ENCODE assay signal across 11 mouse cellular contexts in genomic region chr7:79278432-79278831, GRCm38 (mm10). TPM values are rescaled to one million over a fixed set of nuclear protein-coding genes. Genes with fewer than 3 reads are reported as not detected.
DNase-seq lines count a peak whose midpoint lies in the region; ATAC-seq and TF ChIP-seq lines count a peak whose summit lies in the region.
"Had no signal": no experiment of that assay in that cellular context is flagged by ENCODE, and none has a peak within 500 bp of the region (broad histone marks: within the 10 kb centered on the region; RNA-seq: fewer than 3 reads in every experiment).

No protein-coding gene starts in this region.

- no peak overlapping the region for H3K4me3 ChIP-seq in heart, adult 2 months
- no peak overlapping the region for H3K4me3 ChIP-seq in midbrain, embryonic 11.5 days (ENCODE audit: low read depth, low read length)
- no peak overlapping the region for H3K4me3 ChIP-seq in midbrain, embryonic 13.5 days (replicated peaks)
- H3K4me3 ChIP-seq in forebrain, embryonic 13.5 days, result no peak overlapping the region
- no peak overlapping the region for H3K4me3 ChIP-seq in stomach, embryonic 15.5 days (replicated peaks)

- TF ChIP-seq POLR2A in heart, adult 2 months (IDR thresholded peaks at IDR 0.05; ENCODE audit: insufficient read depth, low read depth, low read length), result no peak

- peaks cover 15% of the 10 kb centered on the region for H3K4me1 ChIP-seq in heart, adult 2 months (ENCODE audit: control insufficient read depth, insufficient read depth, low read length)
- peaks cover 24% of the 10 kb centered on the region for H3K4me1 ChIP-seq in midbrain, embryonic 11.5 days (ENCODE audit: control insufficient read depth, insufficient read depth, low read length)
- peaks cover 77% of the 10 kb centered on the region for H3K4me1 ChIP-seq in midbrain, embryonic 13.5 days (replicated peaks)
- peaks cover 72% of the 10 kb centered on the region for H3K4me1 ChIP-seq in forebrain, embryonic 13.5 days
- peaks cover 42% of the 10 kb centered on the region for H3K4me1 ChIP-seq in stomach, embryonic 15.5 days

- no peak for ATAC-seq in midbrain, embryonic 11.5 days (ENCODE audit: low FRiP score)
- ATAC-seq in midbrain, embryonic 13.5 days, result no peak
- ATAC-seq in forebrain, embryonic 13.5 days, result 0 out of 2 replicates have a peak, but pooled peaks have one; percentile 28
- ATAC-seq in stomach, embryonic 15.5 days (ENCODE audit: insufficient read depth, low FRiP score, low read depth), result no peak
- ATAC-seq in granulocyte monocyte progenitor cell, adult 5-6 weeks (replicated peaks; ENCODE audit: poor library complexity, severe bottlenecking), result no peak

- no peaks in the 10 kb centered on the region for H3K9me3 ChIP-seq in midbrain, embryonic 11.5 days (ENCODE audit: control insufficient read depth, low read length)
- no peaks in the 10 kb centered on the region for H3K9me3 ChIP-seq in midbrain, embryonic 13.5 days
- H3K9me3 ChIP-seq in forebrain, embryonic 13.5 days (replicated peaks), result no peaks in the 10 kb centered on the region
- H3K9me3 ChIP-seq in stomach, embryonic 15.5 days, result no peaks in the 10 kb centered on the region

- TF ChIP-seq CTCF in heart, adult 2 months (IDR thresholded peaks at IDR 0.05), result no peak

- H3K27ac ChIP-seq in heart, adult 2 months, result no peak overlapping the region
- no peak overlapping the region for H3K27ac ChIP-seq in midbrain, embryonic 11.5 days (ENCODE audit: low read depth, low read length)
- no peak overlapping the region for H3K27ac ChIP-seq in midbrain, embryonic 13.5 days
- peak overlapping the region; percentile 79 for H3K27ac ChIP-seq in forebrain, embryonic 13.5 days
- H3K27ac ChIP-seq in stomach, embryonic 15.5 days, result peak overlapping the region; percentile 52; the same call in 1 of the 2 replicates

- TF ChIP-seq EP300 in heart, adult 2 months (IDR thresholded peaks at IDR 0.05; ENCODE audit: insufficient read depth, low read depth, low read length), result no peak

- peaks cover 2% of the 10 kb centered on the region for H3K36me3 ChIP-seq in heart, adult 2 months (ENCODE audit: control insufficient read depth, insufficient read depth, low read length)
- H3K36me3 ChIP-seq in midbrain, embryonic 11.5 days (ENCODE audit: control insufficient read depth, insufficient read depth, low read length), result no peaks in the 10 kb centered on the region
- no peaks in the 10 kb centered on the region for H3K36me3 ChIP-seq in midbrain, embryonic 13.5 days
- no peaks in the 10 kb centered on the region for H3K36me3 ChIP-seq in forebrain, embryonic 13.5 days (ENCODE audit: poor library complexity, severe bottlenecking)
- H3K36me3 ChIP-seq in stomach, embryonic 15.5 days, result no peaks in the 10 kb centered on the region

- H3K79me2 ChIP-seq in heart, adult 2 months (replicated peaks; ENCODE audit: control insufficient read depth, insufficient read depth, low read length), result no peaks in the 10 kb centered on the region; the same call in 1 of the 2 replicates

- 91% methylated on average over 13 of the region's 13 CpGs for WGBS in heart, adult 2 months
- 86% methylated on average over 13 of the region's 13 CpGs for WGBS in midbrain, embryonic 11.5 days
- 84% methylated on average over 13 of the region's 13 CpGs for WGBS in midbrain, embryonic 13.5 days
- 57% methylated on average over 13 of the region's 13 CpGs for WGBS in forebrain, embryonic 13.5 days
- WGBS in stomach, embryonic 15.5 days, result 77% methylated on average over 13 of the region's 13 CpGs

- intact Hi-C loops in heart, adult 2 months (cut with DNase I), result loop anchor here (10.0 kb wide), 1 partner anchor 186 kb away; the partner anchor contains the start of gene Polg

- H3K4me2 ChIP-seq in midbrain, embryonic 11.5 days, result no peak overlapping the region
- H3K4me2 ChIP-seq in midbrain, embryonic 13.5 days (replicated peaks), result no peak overlapping the region
- H3K4me2 ChIP-seq in forebrain, embryonic 13.5 days, result 0 out of 2 replicates have a peak overlapping the region, but pooled peaks have one; percentile 8
- H3K4me2 ChIP-seq in stomach, embryonic 15.5 days, result no peak overlapping the region
- H3K4me2 ChIP-seq: heart, embryonic 11.5 days had no signal

- DNase-seq in heart, adult 11 months, result peak; percentile 72
- DNase-seq in heart, adult 2 months, result no peak
- DNase-seq in midbrain, embryonic 11.5 days (ENCODE audit: low spot score, missing footprints), result peak; percentile 73
- DNase-seq in spleen, postnatal 36 days (ENCODE audit: low spot score in 2 of 2), result no peak
- DNase-seq: B cell, adult 2 months; thymus, postnatal 4 days had no signal

- no peak overlapping the region for H3K9ac ChIP-seq in heart, adult 2 months (ENCODE audit: low read depth, low read length)
- no peak overlapping the region for H3K9ac ChIP-seq in midbrain, embryonic 11.5 days (ENCODE audit: low read length)
- no peak overlapping the region for H3K9ac ChIP-seq in midbrain, embryonic 13.5 days (replicated peaks)
- no peak overlapping the region for H3K9ac ChIP-seq in forebrain, embryonic 13.5 days
- H3K9ac ChIP-seq in stomach, embryonic 15.5 days, result no peak overlapping the region

- no peaks in the 10 kb centered on the region for H3K27me3 ChIP-seq in heart, adult 2 months (ENCODE audit: control insufficient read depth, insufficient read depth, low read length)
- H3K27me3 ChIP-seq in midbrain, embryonic 11.5 days (ENCODE audit: control insufficient read depth, insufficient read depth, low read length), result no peaks in the 10 kb centered on the region
- H3K27me3 ChIP-seq in midbrain, embryonic 13.5 days, result no peaks in the 10 kb centered on the region
- no peaks in the 10 kb centered on the region for H3K27me3 ChIP-seq in forebrain, embryonic 13.5 days
- no peaks in the 10 kb centered on the region for H3K27me3 ChIP-seq in stomach, embryonic 15.5 days (replicated peaks)

RNA-seq across cellular contexts. Expression of gene Abhd2, which starts 5.4 kb away (rescaled TPM):
- total RNA-seq in heart, adult 2 months (2021), result 10 to 100 TPM; 33.8 to 36.3 TPM
- polyA plus RNA-seq in heart, adult 2 months (2012; rRNA removed), result 8.4 and 15.8 TPM in 2 replicates
- polyA plus RNA-seq in midbrain, embryonic 11.5 days (2014; fragmentation: Nextera tagmentation; extraction: Ambion mirVana), result 11.6 and 11.7 TPM in 2 replicates
- polyA plus RNA-seq in midbrain, embryonic 13.5 days (2015; fragmentation: Nextera tagmentation; extraction: Ambion mirVana), result 16.4 and 16.5 TPM in 2 replicates
- 16.9 and 17.3 TPM in 2 replicates for polyA plus RNA-seq in forebrain, embryonic 13.5 days (2015; fragmentation: Nextera tagmentation; extraction: Ambion mirVana)
- polyA plus RNA-seq in stomach, embryonic 15.5 days (2015; fragmentation: Nextera tagmentation; extraction: Ambion mirVana), result 12.0 and 13.2 TPM in 2 replicates
- total RNA-seq in granulocyte monocyte progenitor cell, adult 5-6 weeks (2014; fragmentation: Nextera tagmentation), result 55.3 and 56.0 TPM in 2 replicates
- 33.3 and 33.4 TPM in 2 replicates for total RNA-seq in granulocyte monocyte progenitor cell, adult 5-6 weeks (2017)

Comparison
In these comparisons a context has a peak if more than half of its experiments do, and no peak if none do; other contexts are left out.
1. DNase-seq: peak in heart, adult 11 months (single experiment) and midbrain, embryonic 11.5 days (single experiment); none in heart, adult 2 months (0 of 2) and spleen, postnatal 36 days (0 of 2).
2. H3K27ac ChIP-seq: peak in forebrain, embryonic 13.5 days (single experiment) and stomach, embryonic 15.5 days (single experiment); none in heart, adult 2 months (single experiment), midbrain, embryonic 11.5 days (single experiment) and midbrain, embryonic 13.5 days (single experiment).